Mouse (Mus musculus): ENCODE results near the gene Rars2. TPM values are rescaled to one million over a fixed set of nuclear protein-coding genes. Genes with fewer than 3 reads are reported as not detected.

Rars2 gene
- polyA plus RNA-seq, 1 experiment from 2014 or later, result 18.1 TPM

GRCm38 (mm10) chr4:34708127-34708526 lies 93.4 kb downstream of the Rars2 start:
- ATAC-seq (no peak), DNase-seq (no peak)
- 73% methylated on average over 3 of the region's 3 CpGs for WGBS (ENCODE audit: insufficient replicate concordance)
- Histone ChIP-seq H3K27ac (ENCODE audit: low read depth) (no peak overlapping the region), H3K4me3 (ENCODE audit: low read depth, low read length) (no peak overlapping the region), H3K27me3 (ENCODE audit: insufficient read depth, low read length) (no peaks in the 10 kb centered on the region), H3K4me2 (ENCODE audit: low read depth, low read length) (no peak overlapping the region), H3K9ac (replicated peaks) (no peak overlapping the region), H3K9me3 (ENCODE audit: low read length) (0 out of 2 replicates have a peak, but pooled peaks cover 2% of the 10 kb centered on the region), H3K4me1 (ENCODE audit: insufficient read depth) (no peaks in the 10 kb centered on the region), H3K36me3 (replicated peaks; ENCODE audit: insufficient read depth, low read length) (no peaks in the 10 kb centered on the region)
- TF ChIP-seq CTCF (IDR thresholded peaks at IDR 0.05; ENCODE audit: low read depth) (no peak), EP300 (IDR thresholded peaks at IDR 0.05; ENCODE audit: low read depth) (no peak)

Other genes starting within 250 kb of the Rars2 start
- gene Akirin2, start 64.0 kb upstream of the Rars2 start, polyA plus RNA-seq (2015; fragmentation: Nextera tagmentation; extraction: Ambion mirVana), result 21.0 and 23.3 TPM in 2 replicates
- 23.1 and 23.3 TPM in 2 replicates for gene Orc3, start within 50 bp of the Rars2 start, polyA plus RNA-seq (2015; fragmentation: Nextera tagmentation; extraction: Ambion mirVana)
- 10.6 and 12.3 TPM in 2 replicates for gene Slc35a1, start 72.5 kb downstream of the Rars2 start, polyA plus RNA-seq (2015; fragmentation: Nextera tagmentation; extraction: Ambion mirVana)
- not detected in 2 replicates for gene Cfap206, start 115.2 kb downstream of the Rars2 start, polyA plus RNA-seq (2015; fragmentation: Nextera tagmentation; extraction: Ambion mirVana)
- gene Gm136, start 141.3 kb downstream of the Rars2 start, polyA plus RNA-seq (2015; fragmentation: Nextera tagmentation; extraction: Ambion mirVana), result not detected in 2 replicates
- 34.5 and 41.9 TPM in 2 replicates for gene Smim8, start 163.5 kb downstream of the Rars2 start, polyA plus RNA-seq (2015; fragmentation: Nextera tagmentation; extraction: Ambion mirVana)

Data from liver, postnatal 0 days (tissue).